Mouse (Mus musculus): ENCODE data around the gene Mapk6.
"Not testable (repeated sequence)": the region's sequence is repeated elsewhere in the genome, so short reads cannot be mapped to it uniquely, and the experiment has no call there.

Gene Mapk6

GRCm38 (mm10) chr9:75382825-75383224 is 27.0 kb downstream of the Mapk6 start:
- DNase-seq (ENCODE audit: low spot score), result no peak

DNA sequence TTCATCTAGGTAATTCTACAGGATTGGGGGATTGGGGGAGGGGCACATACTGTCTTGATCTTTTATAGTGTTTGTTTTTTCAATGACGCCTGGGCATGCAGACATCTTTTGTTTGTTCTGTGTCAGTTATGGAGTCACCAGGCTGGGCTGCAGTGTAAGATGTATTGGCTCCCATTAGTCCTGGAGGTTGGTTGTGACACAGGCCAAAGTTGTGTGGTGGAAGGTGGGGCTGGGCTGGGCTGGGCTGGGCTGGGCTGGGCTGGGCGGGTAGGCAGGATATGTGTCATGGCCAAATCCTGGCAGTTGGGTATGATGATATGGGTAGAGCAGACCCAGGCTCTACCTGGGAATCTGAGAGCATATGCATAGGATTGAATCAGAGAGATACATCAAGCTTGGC is 31.0 kb downstream of the Mapk6 start:
- no peak for DNase-seq (ENCODE audit: low spot score)

- no peak for DNase-seq (ENCODE audit: low spot score)
These were observed 33.4 kb downstream of the Mapk6 start for GRCm38 (mm10) chr9:75376428-75376827.

- no peak for DNase-seq (ENCODE audit: low spot score)
These were observed 34.2 kb downstream of the Mapk6 start for GRCm38 (mm10) chr9:75375606-75376005.

DNA sequence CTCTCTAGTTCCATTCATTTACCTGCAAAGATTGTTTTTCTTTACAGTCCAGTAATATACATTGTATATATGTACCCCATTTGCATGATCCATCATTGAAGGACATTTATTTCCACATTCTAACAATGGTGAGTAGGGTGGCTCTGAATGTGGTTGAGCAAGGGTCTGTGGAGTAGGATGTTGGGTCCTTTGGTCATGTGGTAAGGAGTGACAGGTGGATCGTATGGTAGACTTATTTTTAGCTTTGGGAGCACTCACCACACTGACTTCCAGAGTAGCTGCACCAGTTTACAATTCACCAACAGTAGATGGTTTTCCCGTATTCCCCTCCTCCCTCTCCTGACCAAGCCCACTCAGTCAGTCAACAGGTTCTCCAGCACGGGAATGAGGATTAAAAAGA is 41.0 kb downstream of the Mapk6 start:
- no peak for DNase-seq (ENCODE audit: low spot score)

DNA sequence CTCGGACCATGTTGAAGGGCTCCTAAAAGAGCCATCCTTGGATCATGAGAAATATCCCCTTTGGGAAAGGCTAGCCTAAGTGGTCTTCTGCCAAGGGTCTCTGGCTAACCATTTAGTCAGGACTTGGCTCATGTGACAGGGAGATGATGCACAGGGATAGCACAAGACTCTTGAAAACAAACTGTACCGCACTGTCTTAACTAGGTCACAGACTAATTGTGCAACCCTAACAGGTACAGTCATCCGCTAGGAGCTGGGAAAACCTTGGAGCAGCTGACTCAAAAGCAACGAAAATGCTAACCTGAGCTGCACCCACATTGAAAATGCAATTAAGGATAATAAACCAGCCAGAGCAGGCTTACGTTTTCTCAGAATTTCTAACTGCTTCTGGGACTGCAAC is 43.6 kb downstream of the Mapk6 start:
- DNase-seq (ENCODE audit: low spot score), result no peak

- DNase-seq (ENCODE audit: low spot score), result no peak
These were observed 44.6 kb downstream of the Mapk6 start for GRCm38 (mm10) chr9:75365195-75365594.

GRCm38 (mm10) chr9:75363702-75364101 is 46.1 kb downstream of the Mapk6 start:
- not testable (repeated sequence) for DNase-seq (ENCODE audit: low spot score)

- no peak for DNase-seq (ENCODE audit: low spot score)
These were observed 46.8 kb downstream of the Mapk6 start for GRCm38 (mm10) chr9:75363001-75363400.

DNA sequence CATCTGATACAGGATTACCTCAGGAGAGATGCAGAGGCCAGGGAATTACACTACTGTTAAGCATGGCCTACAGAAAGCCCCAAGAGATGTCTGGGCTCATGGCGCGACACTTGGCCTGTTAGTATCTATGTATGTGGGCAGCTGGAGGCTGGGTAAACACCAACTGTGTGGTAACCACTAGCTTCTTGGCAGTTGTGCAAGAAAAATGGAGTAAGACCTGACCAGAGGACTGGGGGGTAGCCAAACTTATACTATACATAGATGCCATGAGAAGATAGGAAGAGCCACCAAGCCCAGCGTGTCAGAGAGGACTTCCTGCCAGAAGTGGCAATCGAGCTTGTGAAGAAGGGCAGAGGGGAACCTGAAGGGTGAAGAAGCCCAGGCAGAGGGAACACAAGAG is 47.6 kb downstream of the Mapk6 start:
- no peak for DNase-seq (ENCODE audit: low spot score)

DNA sequence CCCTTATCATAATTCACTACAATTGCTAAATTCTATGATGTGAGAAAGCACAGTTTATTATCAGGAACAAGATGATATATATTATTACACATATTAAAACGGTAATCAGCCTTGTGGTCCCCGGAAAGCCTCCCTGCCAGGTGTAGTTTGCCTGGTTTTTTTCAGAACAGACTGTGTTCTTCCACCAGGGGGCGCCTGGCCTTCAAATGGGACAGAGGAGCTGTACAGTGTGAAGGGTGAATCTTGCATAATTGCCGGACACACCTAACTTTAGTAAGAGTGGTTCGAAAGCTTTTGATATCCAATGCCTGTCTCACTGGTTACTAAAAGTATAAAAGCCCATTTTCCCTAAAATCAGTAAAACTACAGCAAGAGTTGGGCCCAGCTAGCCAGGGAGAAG is 48.1 kb downstream of the Mapk6 start:
- peak; percentile 66 for DNase-seq (ENCODE audit: low spot score)

- no peak for DNase-seq (ENCODE audit: low spot score)
These were observed 52.6 kb downstream of the Mapk6 start for GRCm38 (mm10) chr9:75357087-75357654.

DNA sequence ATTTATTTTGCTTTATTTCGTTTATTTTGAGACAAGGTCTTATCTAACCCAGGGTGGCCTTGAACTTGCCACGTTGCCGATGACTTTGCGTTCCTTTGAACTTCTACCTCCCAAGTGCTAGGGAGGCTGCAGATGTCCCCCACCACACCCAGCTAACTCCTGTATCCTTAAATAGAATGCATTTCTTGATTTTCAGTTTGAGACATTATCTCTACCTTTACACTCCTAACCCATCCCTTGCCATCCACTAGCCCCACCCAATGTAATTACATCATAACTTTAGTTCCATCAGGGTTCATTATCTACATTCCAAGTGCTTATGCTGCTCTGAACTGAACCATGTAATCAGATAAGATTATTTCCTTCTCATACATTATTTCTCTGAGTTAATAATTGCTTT is 54.0 kb downstream of the Mapk6 start:
- no peak for DNase-seq (ENCODE audit: low spot score)

DNA sequence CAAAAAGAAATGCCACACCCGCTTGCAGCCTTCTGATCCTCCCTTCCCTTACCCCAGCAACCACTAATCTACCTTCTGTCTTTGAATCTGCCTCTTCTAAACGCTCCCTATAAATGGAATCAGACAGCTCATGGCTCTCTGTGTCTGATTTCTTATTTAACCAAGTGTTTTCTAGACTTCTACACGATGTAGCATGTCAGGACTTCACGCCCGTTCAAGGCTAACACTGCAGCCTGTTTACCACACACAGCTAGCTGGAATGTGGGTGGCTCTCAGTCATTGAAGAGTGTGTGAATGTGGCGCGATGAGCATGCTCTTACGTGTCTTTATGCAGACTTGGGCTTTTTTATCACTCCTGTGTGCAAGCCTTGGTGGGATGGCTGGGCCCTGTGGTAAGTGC is 56.7 kb downstream of the Mapk6 start:
- DNase-seq (ENCODE audit: low spot score), result no peak

- no peak for DNase-seq (ENCODE audit: low spot score)
These were observed 61.2 kb downstream of the Mapk6 start for GRCm38 (mm10) chr9:75348641-75349040.

GRCm38 (mm10) chr9:75348066-75348465 is 61.7 kb downstream of the Mapk6 start:
- DNase-seq (ENCODE audit: low spot score), result no peak

GRCm38 (mm10) chr9:75347458-75347857 is 62.3 kb downstream of the Mapk6 start, which contains the start of gene Bcl2l10:
Bcl2l10 (plus strand) TSS chr9:75347758.
- DNase-seq (ENCODE audit: low spot score), result no peak

GRCm38 (mm10) chr9:75342433-75342832 is 67.4 kb downstream of the Mapk6 start:
- no peak for DNase-seq (ENCODE audit: low spot score)

GRCm38 (mm10) chr9:75338016-75338415 is 71.8 kb downstream of the Mapk6 start:
- DNase-seq (ENCODE audit: low spot score), result no peak

DNA sequence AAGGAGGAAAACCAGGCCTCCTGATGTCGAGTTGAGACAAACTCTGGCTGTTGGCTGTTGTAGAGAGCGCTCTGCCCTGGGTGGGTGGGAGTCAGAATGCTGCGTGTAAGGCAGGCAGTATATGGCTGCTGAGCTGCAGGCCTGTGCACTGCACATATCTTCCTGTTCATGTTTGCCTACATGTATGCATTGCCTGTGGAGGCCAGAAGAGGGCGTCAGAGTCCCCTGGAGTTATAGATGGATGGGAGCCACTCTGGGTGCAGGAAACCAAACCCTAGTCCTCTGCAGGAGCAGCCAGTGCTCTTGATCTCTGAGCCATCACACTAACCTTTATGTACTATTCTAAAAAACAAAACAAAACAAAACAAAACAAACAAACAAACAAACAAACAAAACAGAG is 75.4 kb downstream of the Mapk6 start:
- DNase-seq (ENCODE audit: low spot score), result no peak

DNA sequence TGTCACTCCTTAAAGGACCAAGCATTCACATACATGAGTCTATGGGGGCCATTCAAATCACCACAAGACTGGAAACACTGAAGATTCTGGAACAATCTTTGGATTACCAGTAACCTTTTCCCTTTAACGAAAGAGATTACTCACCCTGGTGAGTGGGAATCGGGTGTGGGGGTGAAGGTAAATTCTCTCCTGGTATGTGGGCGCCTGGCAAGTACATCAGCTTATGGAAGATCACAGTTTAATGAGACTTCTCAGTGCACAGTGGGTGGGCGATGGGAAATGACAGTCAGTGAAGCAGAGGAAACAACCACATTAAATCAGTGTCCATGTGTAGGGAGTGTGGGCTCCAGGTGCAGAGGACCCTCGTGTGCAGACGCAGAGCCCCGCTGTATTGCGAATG is 79.0 kb downstream of the Mapk6 start:
- DNase-seq (ENCODE audit: low spot score), result no peak

DNA sequence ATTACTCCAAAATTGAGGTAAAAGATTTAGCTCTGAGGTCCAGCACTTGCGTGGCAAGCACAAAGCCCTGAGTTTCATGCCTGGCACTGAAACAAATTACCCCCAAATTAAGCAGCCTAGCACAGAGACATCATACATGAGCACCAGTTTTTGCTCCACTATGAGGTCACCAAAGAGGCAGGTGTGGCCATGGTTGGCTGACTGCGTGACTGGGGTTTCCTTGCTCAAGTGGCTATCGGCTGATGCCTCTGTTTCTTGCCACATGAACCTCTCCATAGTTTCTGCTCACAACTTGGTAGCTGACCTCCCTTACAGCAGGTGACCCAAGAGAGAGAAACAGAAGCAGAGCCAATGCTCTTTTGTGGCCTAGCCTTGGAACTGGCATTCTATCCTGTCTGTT is 81.8 kb downstream of the Mapk6 start:
- DNase-seq (ENCODE audit: low spot score), result no peak

DNA sequence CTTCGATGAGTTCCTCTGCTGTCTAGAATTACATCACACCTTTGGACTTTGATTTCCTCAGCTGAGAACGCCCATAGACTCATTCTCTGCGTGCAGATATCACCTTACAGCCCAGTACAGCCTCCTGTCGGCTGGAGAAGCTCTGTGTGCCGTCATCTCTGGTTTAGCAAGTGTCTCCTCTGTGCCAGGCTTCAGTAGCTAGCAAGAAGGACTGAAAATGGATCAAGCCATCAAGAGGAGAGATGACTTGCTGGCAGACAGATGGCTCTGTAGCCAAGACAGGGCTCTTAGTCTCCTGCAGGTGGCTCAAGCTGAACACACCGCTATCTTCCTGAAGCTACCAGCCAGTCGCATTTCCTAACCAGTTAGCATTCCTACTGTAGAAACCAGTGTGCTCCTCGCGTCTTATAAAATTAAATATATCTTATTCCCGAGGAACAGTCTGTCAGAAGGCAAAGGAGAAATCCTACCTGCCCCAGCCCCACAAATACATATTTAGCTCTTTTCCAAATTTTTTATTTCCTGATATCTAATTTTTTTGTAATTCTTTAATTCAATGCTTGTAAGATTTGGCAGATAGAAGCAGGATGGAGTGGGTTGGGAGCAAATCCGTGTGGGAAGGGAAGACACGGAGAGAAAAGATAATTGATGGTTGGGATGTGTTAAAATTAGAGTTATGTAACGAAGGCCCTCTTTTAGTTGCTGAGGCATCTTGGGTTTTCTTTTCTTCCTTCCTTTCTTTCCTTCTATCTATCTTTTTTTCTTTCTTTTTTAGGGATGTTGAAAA is 87.5 kb downstream of the Mapk6 start:
- no peak for DNase-seq (ENCODE audit: low spot score)

DNA sequence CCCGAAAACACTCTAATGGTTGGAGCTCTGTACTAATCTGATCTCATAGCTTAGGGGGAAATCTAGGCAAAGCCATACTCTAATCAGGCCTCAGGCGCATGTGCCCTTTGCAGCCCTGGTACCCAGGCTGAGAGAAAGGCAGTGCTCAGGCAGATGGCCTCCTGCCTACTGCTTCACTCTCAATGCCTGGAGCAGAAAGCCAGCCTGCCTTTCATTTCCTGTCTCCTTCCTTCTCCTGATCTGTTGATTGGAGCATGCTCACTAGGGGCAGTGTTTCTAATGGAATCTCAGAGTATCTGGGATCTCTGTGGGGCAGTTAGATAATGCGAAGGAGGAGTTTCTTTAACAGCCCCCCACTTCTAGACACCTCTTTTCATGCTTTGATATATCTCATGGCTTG is 90.4 kb downstream of the Mapk6 start:
- DNase-seq (ENCODE audit: low spot score), result no peak
